Mouse (Mus musculus): ENCODE results near the gene Capg. TPM values are rescaled to one million over a fixed set of nuclear protein-coding genes. Genes with fewer than 3 reads are reported as not detected.

Capg gene
- polyA plus RNA-seq, 1 experiment: 394 TPM

DNA sequence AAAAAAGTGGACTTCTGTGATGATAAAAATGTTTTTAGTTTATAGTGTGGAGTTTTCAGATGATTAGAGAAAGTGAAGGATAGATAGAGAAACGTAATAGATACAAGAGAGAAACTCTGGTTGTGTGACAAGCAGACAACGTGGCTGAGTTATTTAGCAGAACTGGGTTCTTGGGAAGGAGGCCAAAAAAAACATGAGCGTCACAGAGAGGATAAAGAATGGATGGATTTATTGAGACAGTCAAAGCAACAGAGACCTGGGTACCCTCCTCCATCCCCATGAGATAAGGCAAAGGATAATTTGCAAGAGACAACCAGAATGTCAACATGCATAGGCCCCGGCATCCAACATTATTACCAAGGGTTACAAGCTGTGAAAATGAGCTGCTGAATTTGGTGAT is 66.1 kb downstream of the Capg start:
- Histone ChIP-seq H3K4me3 (no peak overlapping the region), H3K27me3 (ENCODE audit: control insufficient read depth, insufficient read depth, insufficient read length) (no peaks in the 10 kb centered on the region), H3K79me2 (ENCODE audit: control insufficient read depth, insufficient read depth) (peaks cover 7% of the 10 kb centered on the region), H3ac (ENCODE audit: control insufficient read depth, insufficient read length) (no peak overlapping the region), H3K4me2 (ENCODE audit: low read depth) (no peak overlapping the region), H3K36me3 (ENCODE audit: control insufficient read depth, insufficient read depth) (peaks cover 48% of the 10 kb centered on the region)
- no peak for TF ChIP-seq MYOD1 (IDR thresholded peaks at IDR 0.05; ENCODE audit: control insufficient read depth in 1 of 3, insufficient read length in 2 of 3, low read depth in 2 of 3)
- TF ChIP-seq TCF12 (IDR thresholded peaks at IDR 0.05; ENCODE audit: insufficient read depth, poor library complexity, severe bottlenecking): no peak
- no peak for TF ChIP-seq USF1 (IDR thresholded peaks at IDR 0.05; ENCODE audit: low read depth)
- TF ChIP-seq POLR2A (IDR thresholded peaks at IDR 0.05; ENCODE audit: insufficient read length, low read depth): no peak
- no peak for TF ChIP-seq E2F4 (IDR thresholded peaks at IDR 0.05; ENCODE audit: insufficient read depth)
- TF ChIP-seq CEBPB (IDR thresholded peaks at IDR 0.05; ENCODE audit: insufficient read depth, poor library complexity, severe bottlenecking): no peak
- no peak for TF ChIP-seq TCF3 (IDR thresholded peaks at IDR 0.05; ENCODE audit: insufficient read length, low read depth)

Other genes with a start within 250 kb of the Capg start
- not detected for gene Sftpb, start 239.8 kb upstream of the Capg start, polyA plus RNA-seq (2012; fragmentation: generic; extraction: Trizol)
- 55.4 TPM for gene Usp39, start 199.2 kb upstream of the Capg start, polyA plus RNA-seq (2012; fragmentation: generic; extraction: Trizol)
- gene 0610030E20Rik, start 197.1 kb upstream of the Capg start, polyA plus RNA-seq (2012; fragmentation: generic; extraction: Trizol): 8.0 TPM
- 26.7 TPM for gene Tmem150a, start 188.9 kb upstream of the Capg start, polyA plus RNA-seq (2012; fragmentation: generic; extraction: Trizol)
- 169 TPM for gene Rnf181, start 177.4 kb upstream of the Capg start, polyA plus RNA-seq (2012; fragmentation: generic; extraction: Trizol)
- 544 TPM for gene Vamp5, start 163.9 kb upstream of the Capg start, polyA plus RNA-seq (2012; fragmentation: generic; extraction: Trizol)
- 107 TPM for gene Vamp8, start 153.7 kb upstream of the Capg start, polyA plus RNA-seq (2012; fragmentation: generic; extraction: Trizol)
- 17.5 TPM for gene Ggcx, start 130.1 kb upstream of the Capg start, polyA plus RNA-seq (2012; fragmentation: generic; extraction: Trizol)
- 142 TPM for gene Mat2a, start 104.8 kb upstream of the Capg start, polyA plus RNA-seq (2012; fragmentation: generic; extraction: Trizol)
- 1.1 TPM for gene Sh2d6, start 22.7 kb upstream of the Capg start, polyA plus RNA-seq (2012; fragmentation: generic; extraction: Trizol)
- 6.4 TPM for gene Elmod3, start 54.0 kb downstream of the Capg start, polyA plus RNA-seq (2012; fragmentation: generic; extraction: Trizol)
- gene Retsat, start 54.1 kb downstream of the Capg start, polyA plus RNA-seq (2012; fragmentation: generic; extraction: Trizol): 14.9 TPM
- 16.3 TPM for gene Tgoln1, start 72.6 kb downstream of the Capg start, polyA plus RNA-seq (2012; fragmentation: generic; extraction: Trizol)
- 13.3 TPM for gene Tcf7l1, start 244.9 kb downstream of the Capg start, polyA plus RNA-seq (2012; fragmentation: generic; extraction: Trizol)

Data from myocyte (in vitro differentiated cells).